Mouse (Mus musculus) olfactory bulb, adult 2 months (tissue): ENCODE data around the gene Akr1b8.

Experiments
- CTCF ChIP-seq: fragments of 200-500 bp; IDR thresholded peaks from 2 replicates; pipeline ENCODE4 v1.5.1; 2012; ENCODE audit warnings: low read depth, mild to moderate bottlenecking, low read length, moderate library complexity; ENCODE audit not compliant: insufficient read depth
- POLR2A ChIP-seq: fragments of 200-500 bp; IDR thresholded peaks from 2 replicates; pipeline ENCODE4 v1.6.1; 2012; ENCODE audit warnings: mild to moderate bottlenecking, low read depth, low read length, moderate library complexity; ENCODE audit not compliant: insufficient read depth

GRCm38 (mm10) chr6:34407403-34407802 lies 53.5 kb downstream of the Akr1b8 start:
- TF ChIP-seq POLR2A: no peak
- TF ChIP-seq CTCF: no peak
